Mouse (Mus musculus) ZHBTc4 (cell line): ENCODE measurements at regions not wholly inside any gene's neighbourhood (a gene's known extent, or its start where the extent isn't known, plus 50 kb on each side); places are given as distances from the start of the nearest gene placed in this dataset.
"Not testable (repeated sequence)": the region's sequence is repeated elsewhere in the genome, so short reads cannot be mapped to it uniquely, and the experiment has no call there.

ENCODE experiments used
- DNase-seq: peaks from one replicate; pipeline ENCODE4 v3.0.0-alpha.2; 2011; ENCODE audit warnings: low read depth, low spot score

DNA sequence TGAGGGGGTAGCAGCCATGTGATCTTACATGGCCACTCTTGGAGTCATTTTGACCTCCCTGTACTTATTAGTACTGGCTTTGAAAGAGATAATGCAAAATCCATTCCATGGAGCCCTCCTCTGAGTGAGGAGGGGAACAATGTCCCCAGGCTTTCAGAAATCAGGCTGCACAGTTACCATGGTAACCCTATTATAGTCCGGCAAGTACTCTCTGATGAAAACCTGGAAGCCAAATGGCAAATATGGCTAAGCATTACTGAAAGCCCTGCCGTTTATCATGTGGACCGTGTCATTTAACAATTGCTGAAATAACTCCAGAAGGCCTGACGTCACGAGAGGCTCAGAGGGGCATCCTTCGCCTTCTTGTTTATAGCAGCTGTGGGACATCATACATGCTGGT lies 82.5 kb upstream of the Xcl1 start:
- peak; percentile 7 for DNase-seq

GRCm38 (mm10) chr1:165014328-165014727 lies 79.0 kb upstream of the Xcl1 start:
- no peak for DNase-seq

GRCm38 (mm10) chr1:165013428-165013827 lies 78.1 kb upstream of the Xcl1 start:
- no peak for DNase-seq

DNA sequence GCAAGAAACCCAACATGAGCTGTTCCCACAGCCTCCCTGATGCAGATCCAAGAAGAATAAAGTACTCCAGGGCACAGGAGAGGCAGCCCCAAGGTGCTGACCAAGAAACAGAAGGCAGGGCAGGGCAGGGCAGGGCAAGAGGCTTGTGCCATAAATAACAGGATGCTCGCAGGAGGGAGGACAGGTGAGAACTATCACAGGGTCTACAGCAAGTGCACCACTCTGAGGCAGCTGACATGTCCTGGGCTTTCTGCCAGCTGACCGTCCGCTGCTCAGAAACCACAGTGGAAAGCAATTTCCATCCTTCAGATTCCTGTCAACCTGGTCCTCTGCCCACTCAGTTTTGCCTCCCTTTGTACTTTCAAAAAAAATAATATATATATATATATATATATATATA lies 77.0 kb upstream of the Xcl1 start:
- no peak for DNase-seq

GRCm38 (mm10) chr1:164999515-164999914 lies 64.2 kb upstream of the Xcl1 start:
- DNase-seq = peak; percentile 87

DNA sequence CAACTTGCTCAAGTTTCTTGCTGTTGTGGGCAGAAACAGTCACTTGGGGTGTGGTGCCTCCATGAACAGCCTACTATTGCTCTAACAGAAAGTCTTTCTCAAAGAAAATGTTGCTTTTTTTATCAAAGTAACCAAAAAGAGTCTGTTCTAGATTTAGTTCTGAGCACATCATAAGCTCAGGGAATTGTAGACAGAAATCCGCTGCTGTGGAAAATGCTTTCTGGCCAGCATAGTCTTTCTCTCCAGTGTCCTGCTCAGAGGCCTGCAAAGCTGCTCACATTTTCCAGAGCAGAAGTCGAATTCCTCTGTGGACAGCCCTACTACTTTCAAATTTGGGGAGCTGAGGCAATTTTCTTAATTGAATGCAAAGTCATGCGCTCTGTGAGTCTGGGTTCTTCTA lies 63.3 kb upstream of the Xcl1 start:
- DNase-seq = no peak

GRCm38 (mm10) chr1:164997660-164998059 lies 62.3 kb upstream of the Xcl1 start:
- DNase-seq = no peak

- peak; percentile 86 for DNase-seq
Observed at GRCm38 (mm10) chr1:164994247-164994660, 58.9 kb upstream of the Xcl1 start.

DNA sequence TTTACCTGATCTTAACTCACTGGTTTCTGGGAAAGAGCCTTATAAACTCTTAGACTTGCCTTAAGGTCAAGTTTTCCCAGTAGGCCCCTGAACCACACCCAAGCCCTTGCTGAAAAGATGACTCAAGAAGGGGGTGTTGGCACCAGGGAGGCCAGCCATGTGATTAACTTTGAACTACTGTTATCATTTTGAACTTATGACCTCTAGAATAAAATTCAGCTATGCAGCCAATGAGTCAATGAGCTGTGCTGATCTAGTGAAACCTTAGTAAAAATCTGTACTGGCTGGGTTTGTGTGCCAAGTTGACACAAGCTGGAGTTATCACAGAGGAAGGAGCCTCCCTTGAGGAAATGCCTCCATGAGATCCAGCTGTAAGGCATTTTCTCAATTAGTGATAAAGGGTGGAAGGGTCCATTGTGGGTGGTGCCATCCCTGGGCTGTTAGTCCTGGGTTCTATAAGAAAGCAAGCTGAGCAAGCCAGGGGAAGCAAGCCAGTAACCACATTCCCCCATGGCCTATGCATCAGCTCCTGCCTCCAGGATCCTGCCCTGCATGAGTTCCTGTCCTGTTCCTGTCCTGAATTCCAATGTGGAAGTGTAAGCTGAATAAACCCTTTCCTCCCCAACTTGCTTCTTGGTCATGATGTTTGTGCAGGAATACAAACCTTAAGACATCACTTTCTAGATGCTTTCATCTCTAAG lies 58.0 kb upstream of the Xcl1 start:
- DNase-seq = not testable (repeated sequence)

GRCm38 (mm10) chr1:164988982-164989381 lies 53.7 kb upstream of the Xcl1 start:
- DNase-seq = no peak

- no peak for DNase-seq
Observed at GRCm38 (mm10) chr1:164988191-164988590, 52.9 kb upstream of the Xcl1 start.

- not testable (repeated sequence) for DNase-seq
Observed at GRCm38 (mm10) chr1:164985521-164985920, 50.2 kb upstream of the Xcl1 start.
